12 mouse cellular contexts compared by ENCODE assay signal in genomic region chr3:97627893-97628292, GRCm38 (mm10). TPM values are rescaled to one million over a fixed set of nuclear protein-coding genes. Genes with fewer than 3 reads are reported as not detected.
A peak's percentile ranks its signal among the peaks of the same experiment; 100 is the strongest.
DNase-seq lines count a peak whose midpoint lies in the region; ATAC-seq and TF ChIP-seq lines count a peak whose summit lies in the region.
"Had no signal": no experiment of that assay in that cellular context is flagged by ENCODE, and none has a peak within 500 bp of the region (broad histone marks: within the 10 kb centered on the region; RNA-seq: fewer than 3 reads in every experiment).

No protein-coding gene starts in this region.

- peak; percentile 19; the same call in 1 of the 2 replicates for ATAC-seq in liver, embryonic 14.5 days (ENCODE audit: insufficient read depth)

- WGBS in embryonic facial prominence, embryonic 10.5 days, result 80% methylated on average over 7 of the region's 7 CpGs
- WGBS in liver, embryonic 14.5 days (ENCODE audit: insufficient replicate concordance), result 69% methylated on average over 7 of the region's 7 CpGs

- H3K9me3 ChIP-seq in embryonic facial prominence, embryonic 10.5 days, result no peaks in the 10 kb centered on the region
- no peaks in the 10 kb centered on the region for H3K9me3 ChIP-seq in liver, embryonic 14.5 days (ENCODE audit: control insufficient read depth, low read length)

- no peak overlapping the region for H3K27ac ChIP-seq in embryonic facial prominence, embryonic 10.5 days (replicated peaks)
- H3K27ac ChIP-seq in liver, embryonic 14.5 days, result peak overlapping the region; percentile 22; the same call in 1 of the 2 replicates

- peak overlapping the region; percentile 75 for H3K4me2 ChIP-seq in liver, embryonic 14.5 days (ENCODE audit: low read depth)

- peak; percentile 15 for DNase-seq in kidney, adult 11 months
- no peak for DNase-seq in kidney, adult 9 months
- no peak for DNase-seq in embryonic facial prominence, embryonic 10.5 days (ENCODE audit: low spot score)
- peak; percentile 10 for DNase-seq in induced T-regulatory cell, adult 2 months (ENCODE audit: low read depth)
- DNase-seq in liver, embryonic 14.5 days (ENCODE audit: low read depth in 3 of 3, low spot score in 3 of 3), result no peak
- no peak for DNase-seq in retina, embryonic 14.5 days (ENCODE audit: low spot score)
- DNase-seq in layer of hippocampus, postnatal 14 days (ENCODE audit: low spot score in 2 of 2), result no peak
- no peak for DNase-seq in retina, postnatal 1 day

- no peak overlapping the region for H3K9ac ChIP-seq in liver, embryonic 14.5 days (replicated peaks)

- peaks cover 13% of the 10 kb centered on the region for H3K4me1 ChIP-seq in embryonic facial prominence, embryonic 10.5 days
- peaks cover 4 to 9% of the 10 kb centered on the region in 2 experiments; a peak in 2 of 4 replicates for H3K4me1 ChIP-seq in liver, embryonic 14.5 days (replicated peaks; ENCODE audit: control insufficient read depth in 2 of 2, insufficient read depth in 2 of 2, low read length in 1 of 2)

- no peak for TF ChIP-seq EP300 in liver, embryonic 14.5 days (IDR thresholded peaks at IDR 0.05; ENCODE audit: low read depth)

- peaks cover 7% of the 10 kb centered on the region for H3K27me3 ChIP-seq in embryonic facial prominence, embryonic 10.5 days (replicated peaks; ENCODE audit: low read depth, poor library complexity, severe bottlenecking)
- no peaks in the 10 kb centered on the region for H3K27me3 ChIP-seq in liver, embryonic 14.5 days (ENCODE audit: control insufficient read depth, insufficient read depth, low read length)

- peak overlapping the region; percentile 58 for H3K4me3 ChIP-seq in embryonic facial prominence, embryonic 10.5 days
- peak overlapping the region in 1 of 2 experiments; percentile 64; a peak in 2 of 4 replicates for H3K4me3 ChIP-seq in liver, embryonic 14.5 days (ENCODE audit: insufficient read depth in 1 of 2, low read depth in 2 of 2, low read length in 2 of 2)

- no peaks in the 10 kb centered on the region for H3K36me3 ChIP-seq in embryonic facial prominence, embryonic 10.5 days (replicated peaks)
- no peaks in the 10 kb centered on the region for H3K36me3 ChIP-seq in liver, embryonic 14.5 days (replicated peaks; ENCODE audit: control insufficient read depth, insufficient read depth, low read depth)

- TF ChIP-seq CTCF in liver, embryonic 14.5 days (IDR thresholded peaks at IDR 0.05; ENCODE audit: low read depth), result no peak

RNA-seq across cellular contexts. Expression of gene Fmo5, which starts 0.7 kb away (rescaled TPM):
- 0.48 and 0.62 TPM in 2 replicates for polyA plus RNA-seq in embryonic facial prominence, embryonic 10.5 days (2016; fragmentation: Nextera tagmentation; extraction: Ambion mirVana)
- 6.0 and 8.4 TPM in 2 replicates for polyA plus RNA-seq in liver, embryonic 14.5 days (2012; rRNA removed)
- 11.3 and 13.3 TPM in 2 replicates for polyA plus RNA-seq in liver, embryonic 14.5 days (2014; fragmentation: Nextera tagmentation; extraction: Ambion mirVana)
- total RNA-seq in layer of hippocampus, postnatal 14 days (2021), result 1 to 10 TPM; 2.0 to 3.1 TPM

RNA-seq across cellular contexts. Expression of gene Chd1l, which starts 17.9 kb away (rescaled TPM):
- 23.0 and 24.9 TPM in 2 replicates for polyA plus RNA-seq in embryonic facial prominence, embryonic 10.5 days (2016; fragmentation: Nextera tagmentation; extraction: Ambion mirVana)
- polyA plus RNA-seq in liver, embryonic 14.5 days (2012; rRNA removed), result 4.2 and 7.0 TPM in 2 replicates
- 10.3 and 11.6 TPM in 2 replicates for polyA plus RNA-seq in liver, embryonic 14.5 days (2014; fragmentation: Nextera tagmentation; extraction: Ambion mirVana)
- 10 to 100 TPM in 1 of 2 experiments, 1 to 10 TPM in 1; 8.7 to 11.8 TPM for total RNA-seq in layer of hippocampus, postnatal 14 days (2021)

RNA-seq across cellular contexts. Expression of gene Prkab2, which starts 30.1 kb away (rescaled TPM):
- polyA plus RNA-seq in embryonic facial prominence, embryonic 10.5 days (2016; fragmentation: Nextera tagmentation; extraction: Ambion mirVana), result 7.2 and 7.3 TPM in 2 replicates
- polyA plus RNA-seq in liver, embryonic 14.5 days (2012; rRNA removed), result 1.6 and 2.1 TPM in 2 replicates
- polyA plus RNA-seq in liver, embryonic 14.5 days (2014; fragmentation: Nextera tagmentation; extraction: Ambion mirVana), result 1.1 and 1.3 TPM in 2 replicates
- total RNA-seq in layer of hippocampus, postnatal 14 days (2021), result 10 to 100 TPM; 36.5 to 38.2 TPM

RNA-seq across cellular contexts. Expression of gene Gm17651, which starts 46.6 kb away (rescaled TPM):
- polyA plus RNA-seq in embryonic facial prominence, embryonic 10.5 days (2016; fragmentation: Nextera tagmentation; extraction: Ambion mirVana), result not detected in 2 replicates
- polyA plus RNA-seq in liver, embryonic 14.5 days (2012; rRNA removed), result not detected in 2 replicates
- not detected in 2 replicates for polyA plus RNA-seq in liver, embryonic 14.5 days (2014; fragmentation: Nextera tagmentation; extraction: Ambion mirVana)
- total RNA-seq in layer of hippocampus, postnatal 14 days (2021), result not detected
- total RNA-seq: adrenal gland, adult 8-10 months; MEL; monocyte, adult 5-6 weeks had no signal
- polyA plus RNA-seq: urinary bladder, adult 2 months had no signal

Comparison
In these comparisons a context has a peak if more than half of its experiments do, and no peak if none do; other contexts are left out.
1. DNase-seq: peak in kidney, adult 11 months (single experiment) and induced T-regulatory cell, adult 2 months (single experiment); none in kidney, adult 9 months (single experiment), embryonic facial prominence, embryonic 10.5 days (single experiment), liver, embryonic 14.5 days (0 of 3), retina, embryonic 14.5 days (single experiment), layer of hippocampus, postnatal 14 days (0 of 2) and retina, postnatal 1 day (single experiment).